Mouse (Mus musculus): ENCODE measurements around the gene Eif1.

DNA sequence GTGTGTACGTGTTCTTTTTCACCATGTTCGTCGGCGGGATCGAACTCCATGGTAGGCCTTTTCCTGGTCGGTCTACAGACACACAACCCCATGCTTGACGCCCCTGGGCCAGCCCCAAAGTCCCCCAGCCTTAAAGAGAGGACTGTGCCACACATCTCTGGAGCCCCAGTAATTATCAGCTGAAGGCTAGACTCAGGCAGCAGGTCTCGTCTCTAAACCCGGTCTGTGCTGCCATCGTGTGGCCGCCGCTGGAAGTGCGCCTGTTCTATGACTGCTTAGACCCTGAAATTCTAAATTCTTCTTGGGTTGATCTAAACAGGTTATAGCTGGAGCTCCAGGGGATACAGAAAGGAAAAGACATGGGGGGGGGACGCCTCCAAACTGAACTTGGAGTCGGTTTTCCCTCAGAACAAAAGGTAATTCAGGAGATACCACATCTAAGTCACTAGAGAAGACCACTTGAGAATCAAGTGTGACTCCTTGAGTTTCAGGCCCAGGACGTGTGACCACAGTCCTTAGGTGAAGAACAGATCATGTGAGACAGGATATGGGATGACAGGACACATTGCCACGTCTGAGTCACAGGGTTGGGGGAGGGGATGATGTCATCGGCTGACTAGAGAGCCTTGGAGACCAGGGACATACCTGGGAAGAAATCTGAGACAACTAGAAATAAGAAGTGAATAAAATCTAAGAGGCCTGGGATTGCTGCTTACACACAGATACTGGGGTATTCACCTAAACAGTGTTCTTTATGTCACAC is 21.2 kb upstream of the Eif1 start:
- TF ChIP-seq CTCF (IDR thresholded peaks at IDR 0.05; ENCODE audit: low read depth) (peak; percentile 95), EP300 (IDR thresholded peaks at IDR 0.05; ENCODE audit: low read depth) (no peak)

Measured in liver, embryonic 14.5 days (tissue).